Mouse (Mus musculus): ENCODE measurements around the gene P4ha3.
"Not testable (repeated sequence)": the region's sequence is repeated elsewhere in the genome, so short reads cannot be mapped to it uniquely, and the experiment has no call there.

Gene P4ha3

GRCm38 (mm10) chr7:100285383-100285782 lies at the start of gene P4ha3:
P4ha3 (plus strand) TSS chr7:100285520.
- no peak for DNase-seq

DNA sequence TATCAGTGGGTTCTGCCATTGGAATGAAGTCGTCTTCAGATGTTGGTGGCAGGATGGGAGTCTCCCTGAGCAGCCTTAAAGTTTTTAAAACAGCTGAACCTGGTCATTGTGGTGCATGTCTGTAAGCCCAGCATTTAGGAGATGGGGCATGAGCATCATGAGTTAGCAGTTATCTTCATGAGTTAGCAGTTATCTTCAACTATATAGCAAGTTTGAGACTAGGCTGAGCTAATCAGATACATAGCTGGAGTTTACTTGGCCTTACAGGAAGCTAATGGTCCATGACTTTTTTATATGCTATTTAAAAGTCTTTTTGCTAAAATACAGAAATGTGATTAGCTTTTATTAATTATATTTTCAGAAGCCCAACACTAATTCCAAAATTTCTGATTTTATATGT lies 47.0 kb upstream of the P4ha3 start:
- DNase-seq: no peak

DNA sequence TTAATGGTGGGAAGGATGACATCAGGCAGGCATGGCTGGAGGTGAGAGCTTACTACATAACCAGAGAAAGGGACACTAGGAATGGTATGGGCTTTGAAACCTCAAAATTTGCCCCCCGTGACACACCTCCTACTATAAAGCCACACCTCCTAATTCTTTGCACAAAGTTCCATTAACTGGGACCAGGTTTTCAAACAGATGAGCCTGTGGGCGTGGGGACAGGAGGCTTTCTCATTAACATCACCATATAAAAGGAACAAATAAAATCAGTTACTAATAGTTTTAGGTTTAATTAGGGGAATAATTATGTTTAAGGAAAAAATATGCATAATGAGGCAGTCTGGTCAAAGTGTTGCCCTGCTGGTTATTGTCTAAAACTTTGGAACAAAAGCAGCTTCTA lies 44.7 kb upstream of the P4ha3 start:
- DNase-seq: no peak

DNA sequence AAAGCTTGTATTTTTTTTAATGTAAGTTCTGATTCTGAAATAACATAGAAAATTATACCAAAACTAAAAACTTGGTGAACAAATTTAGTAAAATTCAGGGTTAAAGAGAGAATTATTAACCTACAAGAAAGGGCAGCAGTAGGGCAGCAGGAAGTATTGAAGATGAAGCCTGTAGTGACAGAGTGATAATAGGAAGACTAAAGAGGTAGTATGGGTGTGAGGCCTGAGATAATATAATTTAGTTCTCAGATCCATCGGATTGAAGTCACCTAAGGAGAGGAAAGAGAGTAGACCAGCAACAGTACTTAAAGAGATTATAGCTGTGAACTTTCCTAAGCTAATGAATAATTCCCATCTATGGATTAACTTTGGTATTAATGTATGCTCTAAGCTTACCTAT lies 42.3 kb upstream of the P4ha3 start:
- DNase-seq: no peak

DNA sequence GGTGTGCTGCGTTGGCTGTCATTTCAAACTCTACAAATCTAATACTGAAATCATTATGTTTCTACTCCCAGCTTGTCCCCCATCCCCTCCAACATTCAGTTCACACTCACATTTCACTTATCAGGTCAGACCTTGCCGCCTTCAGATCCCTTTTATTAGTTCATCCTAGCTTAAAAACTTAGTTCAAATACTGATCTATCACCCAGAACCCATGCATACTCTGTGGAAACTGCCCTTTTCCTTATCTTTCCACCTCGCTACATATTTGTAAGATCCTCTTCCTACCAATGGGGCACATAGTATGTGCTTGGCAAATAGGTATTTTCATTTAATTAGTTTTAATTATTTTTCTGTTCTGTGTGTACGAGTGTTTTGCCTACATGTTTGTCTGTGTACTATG lies 41.1 kb upstream of the P4ha3 start:
- no peak for DNase-seq

DNA sequence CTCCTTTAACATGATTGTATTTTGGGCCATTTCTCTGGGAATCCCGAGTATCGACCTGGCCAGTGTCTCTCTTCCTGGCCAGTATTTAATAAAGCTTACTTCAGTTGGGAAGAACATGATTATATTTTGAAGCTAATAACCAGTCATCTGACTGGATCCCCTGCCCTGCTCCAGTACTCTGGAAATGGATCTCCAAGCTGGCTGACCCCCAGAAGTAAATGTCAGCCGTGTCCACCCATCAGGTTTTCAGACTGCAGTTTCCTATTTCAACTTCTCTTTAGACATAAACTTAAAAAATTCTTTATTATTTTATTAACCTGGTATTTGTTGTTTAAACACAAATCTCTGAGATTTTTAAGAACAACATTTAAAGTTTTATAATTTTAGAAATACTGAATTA lies 40.1 kb upstream of the P4ha3 start:
- DNase-seq: no peak

GRCm38 (mm10) chr7:100250667-100251066 lies 34.7 kb upstream of the P4ha3 start:
- DNase-seq: no peak

- no peak for DNase-seq
Measured at GRCm38 (mm10) chr7:100262350-100262749, 23.0 kb upstream of the P4ha3 start.

GRCm38 (mm10) chr7:100264934-100265333 lies 20.4 kb upstream of the P4ha3 start:
- DNase-seq: not testable (repeated sequence)

- no peak for DNase-seq
Measured at GRCm38 (mm10) chr7:100272369-100272768, 13.0 kb upstream of the P4ha3 start.

GRCm38 (mm10) chr7:100274507-100274906 lies 10.8 kb upstream of the P4ha3 start:
- no peak for DNase-seq

- no peak for DNase-seq
Measured at GRCm38 (mm10) chr7:100276397-100276796, 8.9 kb upstream of the P4ha3 start.

DNA sequence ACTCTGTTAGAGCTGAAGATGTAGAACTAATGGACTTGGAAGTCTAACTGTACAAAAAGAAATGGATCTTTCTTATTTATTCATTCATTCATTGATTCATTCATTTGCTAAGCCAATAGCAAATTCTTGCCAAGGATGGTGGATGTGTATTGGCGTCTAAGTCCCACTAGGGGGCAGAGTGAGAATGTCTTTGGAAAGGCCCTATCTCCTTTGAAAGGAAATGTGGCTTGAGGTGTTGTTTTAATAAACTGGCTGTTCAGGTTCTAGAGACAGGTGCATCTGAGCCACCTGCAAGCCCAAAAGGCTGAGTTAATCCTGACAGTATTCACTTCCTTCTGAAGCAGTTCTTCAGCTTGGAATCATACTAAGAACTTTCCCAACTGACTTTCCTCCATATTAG lies 5.5 kb upstream of the P4ha3 start:
- peak in 1 of 2 experiments; percentile 11 for DNase-seq

DNA sequence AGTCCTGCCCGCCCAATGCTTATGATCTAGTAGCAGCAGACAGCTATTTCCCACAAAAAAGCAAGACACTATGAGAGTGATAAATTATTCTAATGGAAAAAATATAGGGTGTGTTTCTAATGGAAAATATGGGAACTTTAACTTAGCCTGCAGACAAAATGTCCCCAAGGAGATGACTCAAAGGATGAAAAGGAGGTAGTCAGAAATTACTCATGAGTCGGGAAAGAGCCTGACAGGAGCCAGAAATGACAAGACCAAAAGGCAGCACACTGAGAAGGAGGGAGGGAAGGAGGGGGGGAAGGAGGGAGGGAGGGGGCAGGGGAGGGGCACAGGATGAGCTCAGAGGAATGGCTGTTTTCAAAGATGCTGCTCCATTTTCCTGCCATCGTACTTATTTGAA lies 3.7 kb upstream of the P4ha3 start:
- DNase-seq: no peak

DNA sequence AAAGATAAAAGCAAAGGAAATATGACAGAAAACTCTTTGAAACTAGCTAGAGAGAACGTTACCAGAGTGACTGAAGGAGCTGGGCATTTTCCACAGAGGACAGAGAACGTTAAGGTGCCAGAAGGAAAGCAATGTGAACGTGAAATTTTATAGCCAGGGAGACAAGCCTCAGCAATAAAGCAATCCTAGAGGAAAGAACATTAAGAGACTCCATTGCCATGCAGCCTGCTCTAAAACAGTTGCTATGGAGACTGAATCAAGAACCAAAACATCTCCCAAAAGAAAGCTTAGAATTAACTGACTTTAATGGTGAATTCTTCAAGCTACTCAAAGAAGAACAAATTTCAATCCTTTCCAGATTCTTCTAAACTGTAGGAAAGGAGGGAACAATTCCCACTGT lies 2.0 kb upstream of the P4ha3 start:
- no peak for DNase-seq

- no peak for DNase-seq
Measured at GRCm38 (mm10) chr7:100287748-100288578, 2.6 kb downstream of the P4ha3 start.

- DNase-seq: no peak
Measured at GRCm38 (mm10) chr7:100288622-100289021, 3.3 kb downstream of the P4ha3 start.

DNA sequence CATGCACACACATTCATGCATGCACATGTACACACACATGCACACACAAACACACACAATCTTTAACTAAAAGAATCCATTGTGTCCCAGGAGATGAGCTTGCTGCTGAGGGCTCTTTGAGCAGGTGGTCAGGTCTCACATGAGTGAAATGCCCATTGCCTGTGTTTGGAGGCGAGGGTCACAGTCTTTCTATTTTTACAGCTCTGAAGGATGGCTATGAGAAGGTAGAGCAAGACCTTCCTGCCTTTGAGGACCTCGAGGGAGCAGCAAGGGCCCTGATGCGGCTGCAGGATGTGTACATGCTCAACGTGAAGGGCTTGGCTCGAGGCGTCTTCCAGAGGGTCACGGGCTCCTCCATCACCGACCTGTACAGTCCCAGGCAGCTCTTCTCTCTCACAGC lies 8.2 kb downstream of the P4ha3 start:
- no peak for DNase-seq

DNA sequence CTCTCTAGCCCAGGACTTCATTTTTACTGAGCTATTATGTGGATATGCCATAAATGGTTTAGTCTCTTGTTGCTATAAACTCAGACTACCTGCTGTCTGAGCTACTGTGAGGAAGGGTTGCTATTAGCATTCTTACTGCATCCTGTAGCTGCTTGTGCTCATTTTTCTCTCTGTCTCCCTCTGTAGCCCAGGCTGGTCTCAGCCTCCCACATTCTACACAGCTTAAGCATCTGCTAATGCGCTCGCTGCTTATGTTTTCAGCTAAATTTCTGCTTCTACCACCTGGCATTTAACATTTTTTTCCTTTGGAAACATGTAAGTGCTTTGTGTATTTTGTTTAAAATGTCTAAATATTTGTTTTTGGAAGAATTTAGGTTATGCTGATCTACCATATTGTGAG lies 10.4 kb downstream of the P4ha3 start:
- DNase-seq: no peak

GRCm38 (mm10) chr7:100296699-100297098 lies 11.4 kb downstream of the P4ha3 start:
- DNase-seq: no peak

DNA sequence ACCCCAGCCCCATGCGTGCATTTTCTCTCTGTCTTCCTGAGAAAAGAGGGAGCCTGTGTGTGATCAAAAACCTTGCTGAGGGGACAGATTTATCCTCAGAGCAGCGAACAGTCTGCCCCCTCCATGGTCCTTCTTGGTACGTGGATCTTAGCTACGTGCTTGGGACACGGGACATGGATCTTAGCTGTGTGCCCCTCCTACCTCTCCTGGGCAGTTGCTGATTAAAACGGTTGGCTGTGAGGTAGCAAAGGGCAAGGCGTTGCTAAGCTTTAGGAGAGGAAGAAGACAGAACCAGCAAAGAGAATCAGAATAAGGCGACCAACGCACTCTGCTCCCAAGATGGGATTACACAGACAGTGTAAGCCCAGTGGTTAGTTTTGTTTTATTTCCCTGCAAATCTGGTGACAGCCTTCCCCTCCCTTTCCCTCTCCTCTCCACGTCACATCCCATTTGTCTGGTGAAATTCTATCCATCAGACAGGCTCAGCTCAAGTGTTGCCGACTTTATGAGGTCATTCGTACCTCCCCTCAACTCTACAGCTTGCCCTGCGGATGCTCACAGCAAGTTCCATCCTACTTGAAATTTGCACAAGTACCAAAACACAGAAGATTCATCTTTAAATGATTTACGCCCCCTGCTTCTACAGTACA lies 13.7 kb downstream of the P4ha3 start:
- no peak for DNase-seq

- no peak for DNase-seq
Measured at GRCm38 (mm10) chr7:100301390-100301789, 16.1 kb downstream of the P4ha3 start.

DNA sequence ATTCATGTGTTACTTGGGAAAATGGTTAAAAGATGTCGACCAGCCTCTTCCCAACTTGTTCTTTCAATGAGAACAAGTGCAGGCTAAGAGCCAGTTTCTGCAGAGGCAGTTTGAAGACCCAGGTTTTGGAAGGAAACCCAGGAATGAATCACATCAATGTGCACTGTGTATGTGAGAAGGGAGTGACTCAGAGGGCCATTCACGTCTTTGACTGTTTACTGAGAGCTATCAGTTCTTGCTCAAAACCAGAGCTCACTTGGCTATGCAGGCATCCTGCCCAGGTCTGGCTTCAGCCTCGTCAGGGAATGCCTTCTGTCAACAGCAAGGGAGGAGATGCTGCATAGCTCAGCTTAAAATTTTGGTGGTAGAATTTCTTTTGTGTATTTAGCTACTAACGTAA lies 17.0 kb downstream of the P4ha3 start:
- no peak for DNase-seq

DNA sequence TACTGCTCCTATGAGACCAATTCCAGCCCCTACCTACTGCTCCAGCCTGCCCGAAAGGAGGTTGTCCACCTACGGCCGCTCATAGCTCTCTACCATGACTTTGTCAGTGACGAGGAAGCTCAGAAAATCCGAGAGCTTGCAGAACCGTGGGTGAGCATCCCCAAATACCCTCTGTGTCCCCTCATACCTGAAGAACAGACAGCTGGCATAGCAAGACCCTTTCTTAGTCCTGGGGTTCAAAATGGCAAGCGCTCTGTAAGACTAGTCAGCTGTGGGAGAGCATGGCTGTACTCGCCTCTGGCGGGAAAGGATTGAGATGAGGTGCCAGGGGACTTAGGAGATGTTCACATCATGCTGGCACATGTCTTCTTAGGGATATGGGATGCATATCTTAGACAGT lies 20.6 kb downstream of the P4ha3 start:
- DNase-seq: no peak

Measured in spleen, adult 18-20 months (tissue).